Mouse (Mus musculus): ENCODE data around the gene Selenbp1.
"Not testable (repeated sequence)": the region's sequence is repeated elsewhere in the genome, so short reads cannot be mapped to it uniquely, and the experiment has no call there.

- not testable (repeated sequence) for TF ChIP-seq CTCF (IDR thresholded peaks at IDR 0.05; ENCODE audit: control insufficient read depth, insufficient read depth, insufficient read length); MAX (IDR thresholded peaks at IDR 0.05); MYOG (IDR thresholded peaks at IDR 0.05; ENCODE audit: control insufficient read depth, extremely low read depth, insufficient read length); USF1 (IDR thresholded peaks at IDR 0.05; ENCODE audit: low read depth)
These were observed 28.1 kb upstream of the Selenbp1 start for GRCm38 (mm10) chr3:94904759-94905158.

All from C2C12 (cell line).